Mouse (Mus musculus): Measurements from ENCODE around the gene Galnt6.

The Galnt6 gene

DNA sequence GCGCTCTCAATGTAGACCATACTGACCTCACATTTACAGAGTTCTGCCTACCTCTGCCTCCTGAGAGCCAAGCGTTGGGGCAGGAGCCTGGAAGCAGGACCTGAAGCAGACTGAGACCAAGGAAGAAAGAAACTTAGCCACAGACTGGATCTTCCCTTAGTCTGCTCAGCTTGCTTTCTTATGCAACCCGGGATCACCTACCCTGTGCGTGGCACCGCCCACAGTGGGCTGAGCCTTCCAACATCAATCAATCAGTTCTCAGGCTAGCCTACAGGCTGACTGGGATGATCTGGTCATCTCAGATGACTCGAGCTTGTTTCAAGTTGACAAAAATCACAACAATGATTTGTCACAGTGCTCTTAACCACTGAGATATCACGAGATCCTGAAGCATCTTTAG is 24.9 kb upstream of the Galnt6 start:
- no peak for DNase-seq

DNA sequence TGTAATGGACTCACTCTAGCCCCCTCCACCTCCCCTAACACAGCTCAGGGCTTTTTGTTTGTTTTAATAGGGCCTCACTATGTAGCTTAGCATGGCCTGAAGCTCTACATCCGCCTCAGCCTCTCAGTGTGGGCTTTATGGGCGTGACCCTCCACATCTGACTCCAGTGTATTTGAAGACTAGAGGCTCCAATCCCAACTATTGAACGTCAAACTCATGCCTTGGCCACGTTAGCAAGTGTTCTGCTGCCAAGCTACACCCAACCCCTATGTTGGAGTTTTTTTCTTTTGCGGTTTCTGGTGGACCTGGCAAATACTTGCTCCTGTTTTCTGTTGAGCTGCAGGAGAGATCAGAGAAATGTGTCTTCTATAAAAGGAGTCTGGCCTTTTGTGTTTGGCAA is 23.9 kb upstream of the Galnt6 start:
- no peak for DNase-seq

DNA sequence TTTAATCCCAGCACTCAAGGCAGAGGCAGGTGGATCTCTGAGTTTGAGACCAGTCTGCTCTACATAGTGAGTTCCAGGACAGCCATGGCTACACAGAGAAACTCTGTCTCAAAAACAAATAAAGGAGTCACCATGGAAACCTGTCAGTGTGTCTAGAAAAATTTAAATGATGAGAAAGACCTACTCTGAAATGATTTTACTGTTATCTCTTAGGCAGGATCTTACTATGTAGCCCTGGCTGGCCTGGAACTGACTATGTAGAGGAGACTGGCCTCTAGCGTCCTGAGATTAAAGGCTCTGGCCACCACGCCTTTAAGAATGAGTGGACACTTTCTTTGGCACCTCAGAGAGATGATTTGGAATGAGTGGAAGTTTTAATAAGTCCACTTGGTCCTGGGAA is 23.3 kb upstream of the Galnt6 start:
- DNase-seq = no peak

DNA sequence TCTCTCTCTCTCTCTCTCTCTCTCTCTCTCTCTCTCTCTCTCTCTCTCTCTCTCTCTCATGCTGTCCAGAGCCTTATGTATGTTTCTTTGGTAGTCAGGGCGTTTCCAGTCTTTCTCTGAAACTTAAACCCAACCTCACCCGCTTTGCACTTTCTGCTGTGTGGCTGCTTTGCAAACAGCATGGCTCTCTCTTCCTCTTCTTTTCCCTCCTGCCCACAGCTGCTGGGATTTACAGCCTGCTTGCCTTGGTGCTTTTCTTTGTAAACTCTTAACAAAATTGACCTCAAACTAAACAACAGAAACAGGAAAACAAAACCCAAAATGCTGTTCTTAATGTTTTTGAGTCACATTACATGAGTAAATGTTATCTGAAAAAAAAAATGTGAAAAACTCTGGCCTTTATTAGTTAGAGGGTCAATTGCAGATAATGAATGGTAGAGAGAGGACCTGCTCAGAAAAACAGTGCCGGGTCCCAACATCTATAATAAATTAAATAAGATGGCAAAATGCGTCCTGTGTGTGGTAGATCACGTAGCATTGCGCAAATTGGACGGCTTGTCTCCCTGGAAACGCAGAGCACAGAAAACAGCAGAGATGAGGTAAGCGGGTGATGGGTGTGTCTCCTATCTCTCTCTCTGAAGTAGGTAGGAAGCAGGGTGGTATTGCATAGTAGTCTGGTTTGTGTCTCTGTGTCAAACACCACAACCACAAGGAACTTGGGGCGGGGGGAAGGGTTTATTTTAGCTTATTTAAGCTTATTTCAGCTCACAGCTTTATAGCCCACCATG is 20.8 kb upstream of the Galnt6 start:
- DNase-seq = no peak

DNA sequence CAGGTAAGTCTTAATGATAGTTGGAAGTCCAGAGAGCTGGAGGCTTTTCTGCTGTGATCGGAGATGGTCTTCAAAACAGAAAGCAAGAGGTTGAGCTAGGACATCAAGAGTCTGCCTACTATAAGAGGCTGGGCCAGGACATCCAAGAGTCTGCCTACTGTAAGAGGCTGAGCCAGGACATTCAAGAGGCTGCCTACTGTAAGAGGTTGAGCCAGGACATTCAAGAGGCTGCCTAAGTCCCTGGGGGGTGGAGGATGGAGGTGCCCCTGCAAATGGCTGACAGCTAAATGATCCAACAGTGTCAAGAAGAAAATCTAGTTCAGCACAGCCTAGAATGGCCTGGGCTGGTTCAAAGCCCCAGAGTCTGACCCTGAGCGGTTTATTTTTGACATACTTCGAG is 19.4 kb upstream of the Galnt6 start:
- no peak for DNase-seq

GRCm38 (mm10) chr15:100747121-100747963 is 18.2 kb upstream of the Galnt6 start:
- peak; percentile 67 for DNase-seq

- DNase-seq = no peak
Observed at GRCm38 (mm10) chr15:100746478-100747120, 17.4 kb upstream of the Galnt6 start.

GRCm38 (mm10) chr15:100743238-100743637 is 14.1 kb upstream of the Galnt6 start:
- no peak for DNase-seq

DNA sequence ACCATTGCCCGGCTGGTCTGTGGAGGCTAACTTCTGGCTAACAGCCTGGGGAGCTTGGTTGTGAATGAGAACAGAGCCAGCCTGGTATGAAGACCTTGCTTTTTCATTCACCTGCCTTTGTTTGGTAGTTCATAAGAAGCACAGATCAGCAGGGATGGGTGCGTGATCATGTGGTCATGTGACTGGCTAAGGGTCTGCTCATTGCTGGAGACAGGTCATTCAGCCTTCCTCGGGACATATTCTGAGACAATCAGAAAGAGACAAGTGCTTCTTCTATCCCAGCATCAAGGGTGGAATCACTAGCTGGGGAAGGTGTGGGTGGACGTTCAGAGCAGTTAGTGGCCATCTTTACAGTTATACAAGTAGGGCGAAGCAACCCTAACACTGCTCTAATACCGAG is 10.3 kb upstream of the Galnt6 start:
- no peak for DNase-seq

GRCm38 (mm10) chr15:100738351-100738781 is 9.2 kb upstream of the Galnt6 start:
- DNase-seq = no peak

GRCm38 (mm10) chr15:100737667-100738066 is 8.5 kb upstream of the Galnt6 start:
- DNase-seq = no peak

DNA sequence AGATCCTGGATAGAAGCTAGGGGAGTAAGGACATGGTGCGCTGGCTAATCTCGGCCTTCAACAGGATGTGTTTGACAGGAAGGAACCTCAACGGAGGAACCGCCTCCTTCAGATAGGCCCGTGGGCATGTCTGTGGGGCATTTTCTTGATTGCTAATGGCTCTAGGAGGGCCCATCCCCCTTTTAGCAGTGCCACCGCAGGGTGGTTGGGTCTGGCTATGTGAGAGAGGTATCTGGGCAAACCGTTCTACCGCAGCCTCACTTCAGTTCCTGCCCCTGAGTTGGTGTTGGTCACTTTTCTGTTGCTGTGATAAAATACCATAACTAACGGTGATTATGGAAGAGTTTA is 6.8 kb upstream of the Galnt6 start:
- no peak for DNase-seq

DNA sequence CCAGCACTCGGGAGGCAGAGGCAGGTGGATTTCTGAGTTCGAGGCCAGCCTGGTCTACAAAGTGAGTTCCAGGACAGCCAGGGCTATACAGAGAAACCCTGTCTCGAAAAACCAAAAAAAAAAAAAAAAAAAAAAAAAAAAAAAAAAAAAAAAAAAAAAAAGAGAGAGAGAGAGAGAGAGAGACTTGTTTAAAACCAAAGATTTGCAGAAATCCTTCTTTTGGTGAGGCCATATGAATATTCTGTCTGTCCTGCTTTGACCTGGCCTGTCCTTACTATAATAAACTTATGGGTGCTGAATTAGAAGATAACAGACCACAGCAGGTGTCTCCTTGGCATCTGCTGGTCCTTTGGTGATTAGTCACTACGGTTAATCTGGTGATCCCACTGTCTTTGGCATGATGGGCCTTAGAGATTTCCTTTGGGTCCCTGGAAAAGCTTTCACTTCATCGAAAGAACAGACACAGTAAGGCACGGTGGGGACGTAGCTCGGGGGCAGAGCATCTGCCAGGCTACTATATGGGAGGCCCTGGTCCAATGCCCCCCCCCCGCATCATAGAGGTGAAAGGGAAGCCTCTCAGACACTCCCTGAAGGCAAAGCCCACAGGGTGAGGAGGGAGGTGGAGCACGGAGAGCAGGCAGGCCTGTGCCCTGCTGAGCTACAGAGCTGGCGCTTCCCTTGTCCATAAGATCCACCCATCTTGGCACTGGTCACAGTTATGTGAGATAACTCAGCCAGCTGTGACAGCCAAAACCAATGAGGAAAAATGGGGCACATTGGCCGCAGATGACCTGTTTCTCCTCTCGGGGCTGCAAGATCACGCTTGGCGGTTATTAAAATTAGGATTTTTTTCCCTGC is 6.1 kb upstream of the Galnt6 start:
- no peak for DNase-seq

DNA sequence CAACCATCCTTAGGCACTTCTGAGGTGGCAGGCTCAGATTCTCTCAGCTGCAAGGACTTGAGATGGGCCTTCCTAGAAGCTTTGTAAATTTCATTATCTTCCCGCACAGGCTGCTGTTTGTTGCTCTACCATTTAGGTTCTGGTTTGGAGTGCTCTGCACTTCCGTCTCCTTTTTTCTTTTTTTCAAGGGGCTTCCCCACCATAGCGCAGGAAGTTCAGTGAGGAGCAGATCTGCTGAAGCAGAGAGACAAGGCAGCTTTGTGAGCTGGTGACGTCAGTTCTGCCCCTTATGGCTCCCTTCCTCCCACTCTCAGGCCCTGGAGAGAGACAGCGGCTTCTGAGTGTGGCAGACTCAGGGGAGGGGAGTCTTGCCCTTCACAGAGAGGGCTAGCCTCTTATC is 3.4 kb upstream of the Galnt6 start:
- DNase-seq = peak; percentile 33

- DNase-seq = no peak
Observed at GRCm38 (mm10) chr15:100731081-100731480, 1.9 kb upstream of the Galnt6 start.

- DNase-seq = no peak
Observed at GRCm38 (mm10) chr15:100728586-100728985, 590 bp downstream of the Galnt6 start.

DNA sequence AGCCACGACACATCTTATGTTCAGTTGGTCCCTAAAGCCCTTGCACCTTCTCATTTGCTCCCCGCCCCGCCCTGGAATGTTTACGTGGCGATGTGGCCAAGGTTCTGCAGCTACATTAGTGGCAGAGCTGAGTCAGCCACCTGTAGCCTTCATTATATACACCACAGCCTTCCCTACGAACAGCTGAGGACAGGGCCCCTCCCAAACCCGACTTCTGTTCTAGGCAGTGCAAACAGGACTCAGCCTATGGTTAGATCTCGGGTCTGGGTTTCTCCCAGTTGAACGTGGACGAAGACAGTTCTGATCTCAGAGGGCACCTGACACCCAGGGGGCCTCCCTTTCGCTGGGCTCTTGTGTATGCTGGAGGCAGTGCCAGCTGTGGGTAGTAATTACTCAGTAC is 1.3 kb downstream of the Galnt6 start:
- DNase-seq = no peak

- no peak for DNase-seq
Observed at GRCm38 (mm10) chr15:100726721-100727120, 2.5 kb downstream of the Galnt6 start.

- DNase-seq = no peak
Observed at GRCm38 (mm10) chr15:100723505-100723904, 5.7 kb downstream of the Galnt6 start.

DNA sequence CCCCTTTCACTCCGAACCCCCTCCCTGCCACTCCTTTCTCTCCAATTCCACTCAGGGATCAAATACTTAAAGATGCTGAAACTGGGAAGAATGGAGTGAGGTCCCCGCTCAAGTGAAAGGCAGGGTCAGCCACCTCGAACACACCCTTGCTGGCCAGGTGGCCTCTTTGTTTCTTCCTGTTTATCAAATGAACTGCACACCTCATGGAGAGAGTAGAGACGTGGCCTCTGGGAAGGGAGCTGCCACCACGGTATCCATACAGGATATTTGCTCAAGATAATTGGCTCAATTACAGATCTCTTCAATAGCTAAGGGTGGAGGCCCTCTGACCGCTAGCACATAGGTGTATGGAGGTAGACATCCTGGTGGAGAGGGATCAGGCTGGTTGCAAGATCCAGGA is 6.6 kb downstream of the Galnt6 start:
- DNase-seq = no peak

DNA sequence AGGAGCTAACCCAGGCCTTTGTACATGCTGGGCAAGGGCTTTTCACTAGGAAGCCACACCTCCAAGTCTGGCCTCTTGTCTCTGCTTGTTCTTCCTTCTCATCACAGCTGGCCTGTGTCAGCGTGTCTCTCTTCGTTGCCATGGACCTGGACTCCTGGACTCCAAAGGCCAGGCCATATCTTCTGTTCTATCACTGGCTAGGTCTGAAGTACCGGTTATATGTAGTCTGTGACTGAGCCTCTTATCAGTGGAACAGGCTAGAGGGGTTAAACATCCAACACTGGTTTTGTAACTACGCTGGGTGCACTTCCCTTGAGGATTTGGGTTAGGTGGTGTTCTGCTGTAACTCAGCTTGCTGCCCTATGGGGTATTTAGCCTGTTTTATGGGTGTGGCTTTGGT is 7.2 kb downstream of the Galnt6 start:
- DNase-seq = no peak

- DNase-seq = no peak
Observed at GRCm38 (mm10) chr15:100721445-100721844, 7.7 kb downstream of the Galnt6 start.

GRCm38 (mm10) chr15:100720066-100720465 is 9.1 kb downstream of the Galnt6 start:
- no peak for DNase-seq

Measured in embryo, embryonic 11 days (tissue).